ENCODE assay signal across 22 mouse cellular contexts in the genomic region with DNA sequence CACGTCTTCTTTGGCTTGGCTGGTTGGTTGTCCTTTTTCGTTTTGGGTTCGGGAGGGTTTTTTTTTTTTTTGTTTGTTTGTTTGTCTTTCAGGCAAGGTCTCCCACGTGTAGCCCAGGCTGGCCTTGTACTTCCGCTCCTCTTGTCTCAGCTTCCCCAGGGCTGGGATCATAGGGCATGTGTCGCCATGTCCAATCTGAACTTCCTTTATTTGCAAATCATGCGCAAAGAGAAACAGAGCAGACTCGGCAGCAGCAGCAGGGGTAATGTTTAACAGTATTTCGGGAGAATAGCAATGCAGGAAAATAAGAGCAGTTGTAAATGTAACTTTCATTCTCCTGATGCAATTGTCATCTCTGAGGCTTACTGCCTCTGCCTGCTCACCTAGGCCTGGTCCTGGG. TPM values are rescaled to one million over a fixed set of nuclear protein-coding genes. Genes with fewer than 3 reads are reported as not detected.
DNase-seq lines count a peak whose midpoint lies in the region; ATAC-seq and TF ChIP-seq lines count a peak whose summit lies in the region.
"Had no signal": no experiment of that assay in that cellular context is flagged by ENCODE, and none has a peak within 500 bp of the region (broad histone marks: within the 10 kb centered on the region; RNA-seq: fewer than 3 reads in every experiment).

No protein-coding gene starts in this region.

- H3K9me3 ChIP-seq in kidney, embryonic 14.5 days (ENCODE audit: control insufficient read depth, low read length) = no peaks in the 10 kb centered on the region
- no peaks in the 10 kb centered on the region for H3K9me3 ChIP-seq in ES-E14 (ENCODE audit: control insufficient read depth, insufficient read depth, low read depth, low read length)
- H3K9me3 ChIP-seq in kidney, postnatal 0 days (replicated peaks; ENCODE audit: low read length) = no peaks in the 10 kb centered on the region
- no peaks in the 10 kb centered on the region for H3K9me3 ChIP-seq in liver, postnatal 0 days (ENCODE audit: low read length)
- H3K9me3 ChIP-seq in forebrain, embryonic 14.5 days (replicated peaks; ENCODE audit: control insufficient read depth, low read length) = no peaks in the 10 kb centered on the region
- H3K9me3 ChIP-seq in forebrain, embryonic 13.5 days (replicated peaks) = no peaks in the 10 kb centered on the region
- H3K9me3 ChIP-seq: embryonic facial prominence, embryonic 13.5 days; hindbrain, embryonic 10.5 days; limb, embryonic 10.5 days; lung, embryonic 15.5 days; megakaryocyte, embryonic 14.5 days; midbrain, embryonic 15.5 days had no signal

- no peak overlapping the region for H3K9ac ChIP-seq in kidney, embryonic 14.5 days (ENCODE audit: low read depth, low read length)
- H3K9ac ChIP-seq in ES-E14 (ENCODE audit: insufficient read depth, low read depth, low read length, poor library complexity, severe bottlenecking) = peak overlapping the region; percentile 44; the same call in 1 of the 2 replicates
- H3K9ac ChIP-seq in kidney, postnatal 0 days (ENCODE audit: low read depth, low read length) = no peak overlapping the region
- H3K9ac ChIP-seq in liver, postnatal 0 days (replicated peaks) = no peak overlapping the region
- no peak overlapping the region for H3K9ac ChIP-seq in forebrain, embryonic 14.5 days (ENCODE audit: low read length)
- no peak overlapping the region for H3K9ac ChIP-seq in forebrain, embryonic 13.5 days
- H3K9ac ChIP-seq: embryonic facial prominence, embryonic 13.5 days; lung, embryonic 15.5 days; midbrain, embryonic 15.5 days had no signal

- WGBS in kidney, adult 2 months = 56% methylated on average over 9 of the region's 9 CpGs
- 74% methylated on average over 9 of the region's 9 CpGs for WGBS in kidney, embryonic 14.5 days
- WGBS in kidney, postnatal 0 days = 66% methylated on average over 9 of the region's 9 CpGs
- 54% methylated on average over 9 of the region's 9 CpGs for WGBS in liver, postnatal 0 days (ENCODE audit: insufficient replicate concordance)
- WGBS in forebrain, embryonic 14.5 days = 83% methylated on average over 9 of the region's 9 CpGs
- 86% methylated on average over 9 of the region's 9 CpGs for WGBS in forebrain, embryonic 13.5 days

- no peak overlapping the region for H3K4me2 ChIP-seq in kidney, embryonic 14.5 days (replicated peaks; ENCODE audit: low read depth, low read length)
- no peak overlapping the region for H3K4me2 ChIP-seq in kidney, postnatal 0 days (ENCODE audit: low read length)
- peak overlapping the region; percentile 26; the same call in 1 of the 2 replicates for H3K4me2 ChIP-seq in liver, postnatal 0 days (ENCODE audit: low read depth, low read length)
- H3K4me2 ChIP-seq in forebrain, embryonic 14.5 days (ENCODE audit: low read length) = no peak overlapping the region
- H3K4me2 ChIP-seq in forebrain, embryonic 13.5 days = no peak overlapping the region
- H3K4me2 ChIP-seq: embryonic facial prominence, embryonic 13.5 days; lung, embryonic 15.5 days; midbrain, embryonic 15.5 days had no signal

- no peaks in the 10 kb centered on the region for H3K36me3 ChIP-seq in kidney, adult 2 months (ENCODE audit: control insufficient read depth, insufficient read depth, low read length)
- no peaks in the 10 kb centered on the region for H3K36me3 ChIP-seq in kidney, embryonic 14.5 days (ENCODE audit: control insufficient read depth, insufficient read depth, low read length)
- no peaks in the 10 kb centered on the region for H3K36me3 ChIP-seq in ES-E14 (ENCODE audit: control insufficient read depth, insufficient read depth, low read length, poor library complexity, severe bottlenecking)
- no peaks in the 10 kb centered on the region for H3K36me3 ChIP-seq in kidney, postnatal 0 days (ENCODE audit: insufficient read depth, low read length)
- no peaks in the 10 kb centered on the region for H3K36me3 ChIP-seq in liver, postnatal 0 days (replicated peaks; ENCODE audit: insufficient read depth, low read length)
- no peaks in the 10 kb centered on the region for H3K36me3 ChIP-seq in forebrain, embryonic 14.5 days (ENCODE audit: control insufficient read depth, insufficient read depth, low read length)
- H3K36me3 ChIP-seq in forebrain, embryonic 13.5 days (ENCODE audit: poor library complexity, severe bottlenecking) = no peaks in the 10 kb centered on the region
- H3K36me3 ChIP-seq: embryonic facial prominence, embryonic 13.5 days; hindbrain, embryonic 10.5 days; lung, embryonic 15.5 days; midbrain, embryonic 15.5 days had no signal

- TF ChIP-seq POLR2A in kidney, adult 2 months (IDR thresholded peaks at IDR 0.05; ENCODE audit: low read depth, low read length) = no peak

- peak; percentile 80 for DNase-seq in kidney, adult 2 months
- DNase-seq in ES-E14 (ENCODE audit: low read depth, low spot score) = no peak
- no peak for DNase-seq in kidney, postnatal 0 days (ENCODE audit: low spot score)
- no peak for DNase-seq in liver, postnatal 0 days
- DNase-seq in forebrain, embryonic 14.5 days (ENCODE audit: low spot score) = no peak
- DNase-seq in cerebellum, adult 9-11 months = no peak
- DNase-seq: adrenal gland, postnatal 25 days; cerebellum, adult 18-20 months; gastrocnemius, postnatal 10 days; heart, adult 2 months; right cerebral cortex, adult 18-20 months had no signal

- ATAC-seq in kidney, embryonic 14.5 days (ENCODE audit: low FRiP score, low TSS enrichment) = no peak
- ATAC-seq in kidney, postnatal 0 days (replicated peaks; ENCODE audit: low FRiP score, low read depth) = no peak
- no peak for ATAC-seq in liver, postnatal 0 days
- no peak for ATAC-seq in forebrain, embryonic 14.5 days
- ATAC-seq in forebrain, embryonic 13.5 days = no peak
- ATAC-seq: midbrain, embryonic 15.5 days had no signal

- H3K27ac ChIP-seq in kidney, adult 2 months (ENCODE audit: insufficient read depth, low read depth, low read length) = peak overlapping the region; percentile 52; the same call in 1 of the 2 replicates
- H3K27ac ChIP-seq in kidney, embryonic 14.5 days (ENCODE audit: low read depth, low read length) = no peak overlapping the region
- H3K27ac ChIP-seq in ES-E14 (ENCODE audit: insufficient read depth, low read depth, low read length, poor library complexity, severe bottlenecking) = peak overlapping the region; percentile 48; the same call in 1 of the 2 replicates
- peak overlapping the region; percentile 6 for H3K27ac ChIP-seq in kidney, postnatal 0 days
- H3K27ac ChIP-seq in liver, postnatal 0 days (ENCODE audit: low read depth) = peak overlapping the region; percentile 69
- no peak overlapping the region for H3K27ac ChIP-seq in forebrain, embryonic 14.5 days (ENCODE audit: low read depth, low read length)
- no peak overlapping the region for H3K27ac ChIP-seq in forebrain, embryonic 13.5 days
- H3K27ac ChIP-seq: embryonic facial prominence, embryonic 13.5 days; heart, adult 2 months; hindbrain, embryonic 10.5 days; left cerebral cortex, adult 2 months; limb, embryonic 10.5 days; midbrain, embryonic 15.5 days had no signal

- H3K4me3 ChIP-seq in kidney, adult 2 months (ENCODE audit: insufficient read depth, low read depth, low read length) = no peak overlapping the region
- no peak overlapping the region for H3K4me3 ChIP-seq in kidney, embryonic 14.5 days (ENCODE audit: low read length)
- H3K4me3 ChIP-seq in ES-E14 (ENCODE audit: insufficient read depth in 1 of 2, low read depth in 1 of 2, low read length in 2 of 2, poor library complexity in 1 of 2, severe bottlenecking in 1 of 2) = peak overlapping the region in 1 of 2 experiments; percentile 50; a peak in 2 of 4 replicates
- no peak overlapping the region for H3K4me3 ChIP-seq in kidney, postnatal 0 days (replicated peaks; ENCODE audit: low read depth, low read length)
- no peak overlapping the region for H3K4me3 ChIP-seq in liver, postnatal 0 days (ENCODE audit: low read depth, low read length)
- no peak overlapping the region for H3K4me3 ChIP-seq in forebrain, embryonic 14.5 days (ENCODE audit: low read depth, low read length)
- no peak overlapping the region for H3K4me3 ChIP-seq in forebrain, embryonic 13.5 days
- H3K4me3 ChIP-seq: embryonic facial prominence, embryonic 13.5 days; heart, adult 2 months; hindbrain, embryonic 10.5 days; left cerebral cortex, adult 2 months; limb, embryonic 10.5 days; lung, embryonic 15.5 days; megakaryocyte, embryonic 14.5 days; midbrain, embryonic 15.5 days had no signal

- in situ Hi-C loops in ES-E14 (cut with MboI; ENCODE audit: low sequenced_read_pairs in 2 of 2, unreplicated experiment in 2 of 2) = no loop called here

- TF ChIP-seq EP300 in liver, postnatal 0 days (IDR thresholded peaks at IDR 0.05; ENCODE audit: low read depth) = no peak

- H3K4me1 ChIP-seq in kidney, adult 2 months (ENCODE audit: control insufficient read depth, insufficient read depth, low read length) = peaks cover 15% of the 10 kb centered on the region; the same call in 1 of the 2 replicates
- H3K4me1 ChIP-seq in kidney, embryonic 14.5 days (ENCODE audit: control insufficient read depth, insufficient read depth, low read length) = peaks cover 9% of the 10 kb centered on the region
- peaks cover 9 to 33% of the 10 kb centered on the region in 2 experiments; a peak in 3 of 4 replicates for H3K4me1 ChIP-seq in ES-E14 (ENCODE audit: control insufficient read depth in 2 of 2, insufficient read depth in 2 of 2, low read length in 2 of 2, poor library complexity in 1 of 2)
- H3K4me1 ChIP-seq in kidney, postnatal 0 days (replicated peaks; ENCODE audit: insufficient read depth, low read length) = peaks cover 15% of the 10 kb centered on the region; the same call in 1 of the 2 replicates
- H3K4me1 ChIP-seq in liver, postnatal 0 days (ENCODE audit: insufficient read depth) = peaks cover 37% of the 10 kb centered on the region
- peaks cover 4% of the 10 kb centered on the region; the same call in 1 of the 2 replicates for H3K4me1 ChIP-seq in forebrain, embryonic 14.5 days (ENCODE audit: control insufficient read depth, insufficient read depth, low read length)
- peaks cover 12% of the 10 kb centered on the region for H3K4me1 ChIP-seq in forebrain, embryonic 13.5 days

- TF ChIP-seq CTCF in kidney, adult 2 months (conservative IDR thresholded peaks at IDR 0.05; ENCODE audit: insufficient read depth, insufficient read length, low read depth, low read length) = no peak
- no peak for TF ChIP-seq CTCF in kidney, postnatal 0 days (IDR thresholded peaks at IDR 0.05; ENCODE audit: low read depth)
- TF ChIP-seq CTCF in liver, postnatal 0 days (IDR thresholded peaks at IDR 0.05; ENCODE audit: low read depth) = no peak

- no peaks in the 10 kb centered on the region for H3K27me3 ChIP-seq in kidney, adult 2 months (replicated peaks; ENCODE audit: control insufficient read depth, insufficient read depth, low read length)
- H3K27me3 ChIP-seq in kidney, embryonic 14.5 days (ENCODE audit: control insufficient read depth, insufficient read depth, low read length) = no peaks in the 10 kb centered on the region
- H3K27me3 ChIP-seq in kidney, postnatal 0 days (ENCODE audit: insufficient read depth, low read length) = no peaks in the 10 kb centered on the region
- H3K27me3 ChIP-seq in liver, postnatal 0 days (ENCODE audit: insufficient read depth, low read length) = no peaks in the 10 kb centered on the region
- no peaks in the 10 kb centered on the region for H3K27me3 ChIP-seq in forebrain, embryonic 14.5 days (replicated peaks; ENCODE audit: control insufficient read depth, insufficient read depth, low read length)
- 0 out of 2 replicates have a peak, but pooled peaks cover 3% of the 10 kb centered on the region for H3K27me3 ChIP-seq in forebrain, embryonic 13.5 days
- H3K27me3 ChIP-seq: embryonic facial prominence, embryonic 13.5 days; lung, embryonic 15.5 days; megakaryocyte, embryonic 14.5 days; midbrain, embryonic 15.5 days had no signal

RNA-seq across cellular contexts. Expression of gene Katnal1, which starts 27.0 kb away (rescaled TPM):
- polyA plus RNA-seq in kidney, adult 2 months (2012; rRNA removed) = 6.6 and 7.5 TPM in 2 replicates
- polyA plus RNA-seq in kidney, embryonic 14.5 days (2014; fragmentation: Nextera tagmentation; extraction: Ambion mirVana) = 7.7 and 13.3 TPM in 2 replicates
- total RNA-seq in ES-E14 (2012; rRNA removed) = 5.8 and 6.4 TPM in 2 replicates
- polyA plus RNA-seq in kidney, postnatal 0 days (2015; fragmentation: Nextera tagmentation; extraction: Ambion mirVana) = 6.6 and 7.3 TPM in 2 replicates
- 4.3 and 4.8 TPM in 2 replicates for polyA plus RNA-seq in liver, postnatal 0 days (2015; fragmentation: Nextera tagmentation; extraction: Ambion mirVana)
- polyA plus RNA-seq in forebrain, embryonic 14.5 days (2014; fragmentation: Nextera tagmentation; extraction: Ambion mirVana) = 30.6 and 34.0 TPM in 2 replicates
- polyA plus RNA-seq in forebrain, embryonic 13.5 days (2015; fragmentation: Nextera tagmentation; extraction: Ambion mirVana) = 31.6 and 38.5 TPM in 2 replicates

RNA-seq across cellular contexts. Expression of gene Gm42791, which starts 38.9 kb away (rescaled TPM):
- not detected in 2 replicates for polyA plus RNA-seq in kidney, adult 2 months (2012; rRNA removed)
- polyA plus RNA-seq in kidney, embryonic 14.5 days (2014; fragmentation: Nextera tagmentation; extraction: Ambion mirVana) = 0.47 TPM in 1 of 2 replicates, not detected in the other
- 0.48 TPM in 1 of 2 replicates, not detected in the other for total RNA-seq in ES-E14 (2012; rRNA removed)
- polyA plus RNA-seq in kidney, postnatal 0 days (2015; fragmentation: Nextera tagmentation; extraction: Ambion mirVana) = 0.22 TPM in 1 of 2 replicates, not detected in the other
- polyA plus RNA-seq in liver, postnatal 0 days (2015; fragmentation: Nextera tagmentation; extraction: Ambion mirVana) = 0.42 TPM in 1 of 2 replicates, not detected in the other
- polyA plus RNA-seq in forebrain, embryonic 14.5 days (2014; fragmentation: Nextera tagmentation; extraction: Ambion mirVana) = 8.4 TPM in 1 of 2 replicates, not detected in the other
- polyA plus RNA-seq in forebrain, embryonic 13.5 days (2015; fragmentation: Nextera tagmentation; extraction: Ambion mirVana) = 3.5 and 10.1 TPM in 2 replicates
- polyA plus RNA-seq: frontal cortex, adult 2 months; heart, adult 2 months; heart, embryonic 16.5 days had no signal

Comparison
In these comparisons a context has a peak if more than half of its experiments do, and no peak if none do; other contexts are left out.
1. H3K27ac ChIP-seq: peak in kidney, adult 2 months (single experiment), ES-E14 (single experiment), kidney, postnatal 0 days (single experiment) and liver, postnatal 0 days (single experiment); none in kidney, embryonic 14.5 days (single experiment), forebrain, embryonic 14.5 days (single experiment) and forebrain, embryonic 13.5 days (single experiment).